Mouse (Mus musculus) heart, postnatal 10 days (tissue): ENCODE results near the gene Mmab. TPM values are rescaled to one million over a fixed set of nuclear protein-coding genes. Genes with fewer than 3 reads are reported as not detected.

Experiments used
- DNase-seq, 2 experiments: peaks; one replicate each; pipeline ENCODE4 v3.0.0; 2021
- intact Hi-C: fragments of 180-260 bp; cut with DNase I; formaldehyde crosslinking; loops from one replicate; pipeline ENCODE4 v1.15.1; 2025
- total RNA-seq, 2 experiments: library from RNA; stranded (reverse); gene quantifications; 2 replicates each; pipeline ENCODE4 v1.2.3; 2021

Mmab gene
- total RNA-seq = 10 to 100 TPM; 10.6 TPM

- intact Hi-C loops = no loop called here
Measured at GRCm38 (mm10) chr5:114443566-114444367, at the start of gene Mmab, which contains the start of gene Mvk. Mmab (minus strand) TSS chr5:114444060. Mvk (plus strand) TSS chr5:114444269.

GRCm38 (mm10) chr5:114490241-114490640 is 46.4 kb upstream of the Mmab start:
- intact Hi-C loops = no loop called here

More at GRCm38 (mm10) chr5:114443566-114444367, at the start of gene Mmab, which contains the start of gene Mvk:
- DNase-seq = peak; percentile 98 to 99

DNA sequence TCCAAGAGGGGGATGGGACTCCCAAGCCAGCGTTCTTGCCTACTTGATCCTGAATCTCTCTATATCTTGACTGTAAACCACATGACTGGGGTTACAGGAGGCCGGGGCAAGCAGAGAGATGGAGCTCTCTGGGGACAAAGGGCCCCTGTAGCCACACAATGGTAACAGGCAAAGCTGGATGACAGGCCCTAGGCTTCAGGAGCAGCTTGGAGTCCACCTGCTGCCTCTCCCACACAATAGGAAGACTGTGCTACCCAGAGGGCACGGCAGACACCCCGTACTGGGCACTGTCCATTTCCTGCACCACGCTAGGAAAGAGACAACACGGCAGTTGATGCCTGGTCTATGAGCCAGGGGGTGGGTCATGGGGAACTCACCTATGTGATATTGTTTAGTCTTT is 45.7 kb upstream of the Mmab start:
- intact Hi-C loops = loop anchor here (2.0 kb wide), 1 partner anchor 67 kb away; no protein-coding TSS in a partner anchor
- DNase-seq = no peak

More at GRCm38 (mm10) chr5:114490241-114490640, 46.4 kb upstream of the Mmab start:
- no peak for DNase-seq

DNA sequence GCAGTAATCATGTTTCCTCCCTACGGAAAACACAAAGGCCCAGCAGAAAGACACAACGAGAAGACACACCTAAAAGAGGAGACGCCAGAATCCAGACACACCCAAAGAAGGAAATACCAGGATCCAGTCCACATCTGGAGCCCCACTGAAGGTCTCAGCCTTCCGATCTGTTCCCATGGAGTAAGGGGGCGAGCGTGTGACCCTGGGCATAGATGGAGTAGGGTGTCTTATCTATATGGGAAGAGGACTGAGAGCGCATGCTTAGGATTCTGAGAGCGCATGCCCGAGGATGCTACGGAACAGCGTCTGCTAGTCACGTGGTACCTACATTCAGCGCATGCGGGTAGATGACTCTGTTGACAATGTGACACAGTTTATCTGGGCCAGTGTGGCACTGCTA is 41.8 kb upstream of the Mmab start:
- DNase-seq = no peak
- intact Hi-C loops = no loop called here

GRCm38 (mm10) chr5:114482587-114483011 is 38.7 kb upstream of the Mmab start:
- intact Hi-C loops = no loop called here
- DNase-seq = no peak

- no peak for DNase-seq
- intact Hi-C loops = no loop called here
Measured at GRCm38 (mm10) chr5:114478267-114478666, 34.4 kb upstream of the Mmab start.

DNA sequence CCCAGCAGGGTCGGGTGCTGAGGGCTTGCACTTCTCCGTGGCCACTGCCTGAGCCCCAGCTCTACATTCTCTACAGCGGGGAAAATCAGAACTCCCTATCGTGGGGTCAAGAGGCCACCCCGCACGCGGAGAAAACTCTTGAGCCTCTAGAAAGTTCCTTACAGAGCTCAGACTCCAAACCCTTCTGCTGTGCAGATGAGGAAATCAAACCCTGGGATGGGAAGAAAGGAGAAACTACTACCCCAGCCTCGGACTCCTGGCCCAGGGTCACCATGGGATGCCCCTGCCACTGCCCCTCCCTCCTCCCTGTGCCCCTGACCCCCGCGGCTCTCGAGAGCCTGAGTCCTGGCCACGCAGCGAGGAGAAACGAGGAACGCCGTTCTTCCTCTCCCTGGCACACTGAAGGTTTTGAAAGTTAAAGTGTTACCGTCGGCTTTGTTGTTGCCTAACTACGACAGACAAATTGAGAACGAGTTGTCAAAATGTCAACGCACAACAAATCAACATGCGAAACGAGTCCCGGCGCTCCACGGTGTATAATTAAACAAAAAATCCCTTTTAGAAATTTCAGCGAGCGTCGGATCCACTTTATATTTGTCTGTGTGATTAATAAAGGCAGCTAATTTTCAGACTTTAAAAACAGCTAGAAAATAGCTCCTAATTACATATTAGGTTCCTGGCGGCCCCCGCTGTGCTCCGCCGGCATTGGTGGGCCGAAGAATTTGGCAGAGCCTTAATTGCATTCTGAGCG is 31.1 kb upstream of the Mmab start:
- DNase-seq = no peak
- intact Hi-C loops = no loop called here

GRCm38 (mm10) chr5:114470359-114470758 is 26.5 kb upstream of the Mmab start:
- intact Hi-C loops = no loop called here

GRCm38 (mm10) chr5:114468007-114468406 is 24.1 kb upstream of the Mmab start:
- intact Hi-C loops = no loop called here
- DNase-seq = no peak

More at GRCm38 (mm10) chr5:114470359-114470758, 26.5 kb upstream of the Mmab start:
- DNase-seq = no peak

DNA sequence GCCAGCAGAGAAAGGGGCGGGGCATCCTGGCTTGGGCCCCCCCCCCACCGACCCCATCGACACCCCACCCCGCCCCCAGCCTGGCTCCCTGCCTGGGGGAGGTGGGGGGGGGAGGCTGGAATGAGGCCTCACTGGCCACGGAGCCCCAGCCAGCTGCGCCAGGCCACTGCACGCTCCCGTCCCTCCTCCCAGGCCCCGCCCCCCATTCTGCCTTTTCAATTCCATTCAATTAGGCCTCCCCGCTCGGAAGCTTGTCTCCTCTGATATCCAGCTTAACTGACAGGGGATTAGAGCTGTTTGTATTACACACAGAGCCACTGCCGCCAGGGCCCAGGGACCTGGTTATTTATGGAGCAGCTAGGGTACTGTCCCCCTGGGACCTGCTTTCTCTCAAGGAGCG is 23.6 kb upstream of the Mmab start:
- intact Hi-C loops = no loop called here
- peak; percentile 76 to 78 for DNase-seq

DNA sequence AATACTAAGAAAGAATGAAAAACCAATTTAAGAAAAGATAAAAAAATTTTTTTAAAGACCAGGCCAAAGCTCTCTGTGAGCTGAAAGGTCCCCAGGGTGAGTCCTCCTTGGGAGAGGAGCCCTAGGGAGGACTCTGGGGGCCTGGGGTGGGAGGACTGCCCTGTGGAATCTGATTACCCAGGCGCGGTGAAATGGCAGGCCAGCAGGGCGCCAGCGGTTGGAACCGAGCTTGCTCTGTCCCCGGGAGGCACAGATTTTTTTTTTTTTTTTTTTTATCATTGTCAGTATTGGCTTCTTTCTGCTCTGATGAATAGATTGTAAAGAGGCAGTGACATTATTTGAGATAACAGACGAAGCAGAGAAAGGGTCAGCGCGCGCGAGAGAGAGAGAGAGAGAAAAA is 23.2 kb upstream of the Mmab start:
- intact Hi-C loops = no loop called here
- DNase-seq = peak in 1 of 2 experiments; percentile 15

- intact Hi-C loops = no loop called here
- DNase-seq = no peak
Measured at GRCm38 (mm10) chr5:114465641-114466040, 21.8 kb upstream of the Mmab start.

- intact Hi-C loops = no loop called here
- DNase-seq = no peak
Measured at GRCm38 (mm10) chr5:114464561-114464960, 20.7 kb upstream of the Mmab start.

GRCm38 (mm10) chr5:114462067-114463040 is 18.5 kb upstream of the Mmab start:
- intact Hi-C loops = no loop called here
- DNase-seq = peak; percentile 79 to 85

DNA sequence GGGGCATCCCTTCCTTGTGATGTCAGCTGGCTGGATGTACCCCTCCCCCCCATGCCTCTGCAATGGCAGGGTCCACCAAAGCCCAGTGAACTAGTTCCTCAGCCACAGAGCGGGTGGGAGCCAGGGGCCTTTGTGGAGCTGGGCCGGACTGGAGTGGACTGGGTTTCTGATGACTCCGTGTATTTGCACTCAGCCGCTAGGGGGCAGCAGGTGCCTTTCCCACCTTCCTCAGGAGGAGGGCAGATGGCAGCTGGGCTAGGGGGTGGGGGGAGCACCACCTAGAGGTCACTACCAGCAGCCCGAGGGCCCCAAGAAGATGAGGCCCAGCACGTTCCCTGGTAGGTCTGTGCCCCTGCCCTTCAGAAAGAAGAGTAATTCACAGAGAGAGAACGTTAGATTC is 17.4 kb upstream of the Mmab start:
- peak; percentile 86 to 92 for DNase-seq
- intact Hi-C loops = loop anchor here (1.0 kb wide), 2 partner anchors 106 to 158 kb away; no protein-coding TSS in a partner anchor

DNA sequence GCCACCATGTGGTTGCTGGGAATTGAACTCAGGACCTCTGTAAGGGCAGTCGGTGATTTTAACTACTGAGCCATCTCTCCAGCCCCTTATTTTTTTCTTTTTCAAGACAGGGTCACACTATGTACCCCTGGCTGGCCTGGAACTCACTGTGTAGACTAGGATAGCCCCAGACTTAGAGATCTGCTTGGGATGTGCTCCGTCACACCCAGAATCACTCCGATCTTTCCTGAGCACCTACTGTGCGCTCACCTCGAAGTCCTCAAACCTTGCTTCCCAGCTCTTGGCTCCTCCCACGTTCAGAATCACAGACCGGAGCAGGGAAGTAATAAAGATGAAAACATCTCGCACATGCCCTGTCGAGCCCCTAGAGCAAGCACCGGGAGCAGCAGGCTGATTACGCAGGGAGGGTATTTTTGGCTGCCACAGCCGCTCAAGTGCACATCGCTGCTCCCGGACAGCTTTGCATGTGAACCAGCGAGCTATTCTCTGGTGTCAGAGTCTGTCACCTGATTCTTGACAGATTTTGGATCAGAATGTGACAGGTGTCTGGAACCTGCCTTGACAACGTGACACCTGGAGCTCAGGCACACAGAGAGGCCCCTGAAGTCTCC is 13.2 kb upstream of the Mmab start:
- DNase-seq = peak; percentile 38 to 42
- intact Hi-C loops = no loop called here

DNA sequence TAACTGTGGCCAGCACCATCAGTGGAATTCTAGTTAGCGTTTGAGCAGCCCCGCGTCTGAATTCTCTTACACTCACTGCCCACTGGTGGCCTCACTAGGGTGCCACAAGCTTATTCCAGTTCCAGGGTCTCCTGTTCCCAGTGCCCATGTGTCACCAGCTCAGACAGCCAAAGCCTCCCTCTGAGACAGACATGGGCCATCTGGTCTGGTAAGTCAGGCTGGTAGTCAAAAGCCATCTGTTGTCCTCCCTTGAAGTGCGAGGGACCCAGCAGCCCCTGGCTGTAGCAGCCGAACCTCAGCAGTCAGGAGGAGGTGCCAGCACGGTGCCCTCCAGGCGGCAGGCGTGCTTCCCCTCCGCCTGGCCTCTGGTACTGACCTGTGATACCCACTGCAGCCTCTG is 12.4 kb upstream of the Mmab start:
- no peak for DNase-seq
- intact Hi-C loops = no loop called here

GRCm38 (mm10) chr5:114449011-114449410 is 5.2 kb upstream of the Mmab start:
- intact Hi-C loops = no loop called here
- no peak for DNase-seq

GRCm38 (mm10) chr5:114444368-114444692 is 470 bp upstream of the Mmab start:
- intact Hi-C loops = no loop called here

DNA sequence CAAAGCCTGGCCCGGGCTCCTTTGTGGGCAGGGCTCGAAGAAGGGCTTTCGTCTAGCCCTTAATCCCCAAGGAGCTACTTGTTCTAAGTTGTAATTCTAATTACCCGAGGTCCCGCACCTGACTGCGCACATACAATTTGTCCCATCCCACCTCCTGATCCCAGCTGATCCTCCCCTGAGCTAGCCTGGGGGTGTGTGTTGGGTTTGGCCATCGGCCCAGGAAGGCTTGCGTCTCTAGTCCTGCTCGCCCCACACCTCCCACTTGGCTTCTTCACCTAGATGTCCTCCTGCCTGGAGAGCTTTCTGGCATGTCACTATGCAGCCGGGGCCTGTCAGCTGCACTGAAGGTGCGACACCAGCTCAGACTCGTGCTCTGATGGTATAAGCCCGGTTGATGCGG is 8.3 kb downstream of the Mmab start:
- intact Hi-C loops = no loop called here
- DNase-seq = no peak

More at GRCm38 (mm10) chr5:114444368-114444692, 470 bp upstream of the Mmab start:
- DNase-seq = no peak
